In the genomic region with DNA sequence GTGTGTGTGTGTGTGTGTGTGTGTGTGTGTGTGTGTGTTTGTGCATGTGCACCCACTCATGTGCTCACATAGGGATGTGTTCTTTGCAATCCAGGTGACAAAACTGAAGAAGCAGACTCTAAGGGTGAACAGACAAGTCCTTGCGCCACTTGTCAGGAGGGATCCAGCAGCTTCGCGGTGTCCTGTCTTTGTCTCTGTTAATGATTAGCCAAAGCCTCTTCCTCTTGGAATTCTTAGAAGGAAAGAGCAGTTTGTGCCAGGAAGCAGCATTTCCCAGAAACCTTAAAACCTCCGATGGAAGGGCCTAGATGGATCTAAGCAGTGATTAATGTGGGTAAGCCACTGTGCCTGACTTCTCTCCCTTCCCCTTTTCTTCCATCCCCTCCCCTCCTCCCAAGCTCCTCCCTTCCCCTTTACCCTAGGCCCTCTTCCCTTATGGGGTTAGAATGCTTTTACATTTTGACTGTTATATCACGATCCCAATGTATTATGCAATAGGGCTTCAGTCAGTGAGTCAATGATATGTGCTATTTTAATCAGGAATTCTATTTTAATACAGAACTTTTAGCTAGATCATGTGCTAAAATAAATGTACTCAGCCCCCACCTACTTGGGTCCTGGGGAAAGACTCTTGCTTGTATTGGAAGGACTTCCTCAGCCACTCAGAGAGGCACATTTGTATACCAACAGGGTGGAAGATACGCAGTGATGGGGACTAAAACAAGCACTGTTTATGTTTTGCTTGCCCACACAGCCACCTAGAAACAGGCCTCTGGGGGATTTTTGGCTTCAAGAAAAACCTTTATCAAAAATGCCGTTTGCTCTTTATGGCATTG, we compare ENCODE assay signal across 11 mouse cellular contexts. TPM values are rescaled to one million over a fixed set of nuclear protein-coding genes. Genes with fewer than 3 reads are reported as not detected.
DNase-seq lines count a peak whose midpoint lies in the region; ATAC-seq and TF ChIP-seq lines count a peak whose summit lies in the region.
"Had no signal": no experiment of that assay in that cellular context is flagged by ENCODE, and none has a peak within 500 bp of the region (broad histone marks: within the 10 kb centered on the region; RNA-seq: fewer than 3 reads in every experiment).

No protein-coding gene starts in this region.

- DNase-seq in gastrocnemius, adult 2 months: no peak
- no peak for DNase-seq in gastrocnemius, postnatal 36 days
- no peak for DNase-seq in layer of hippocampus, adult 2 months (ENCODE audit: low spot score in 2 of 2)
- no peak for DNase-seq in layer of hippocampus, adult 9-11 months
- no peak for DNase-seq in stomach, postnatal 0 days (ENCODE audit: low spot score)
- DNase-seq in midbrain, embryonic 10.5 days (ENCODE audit: low spot score): no peak
- DNase-seq in retina, embryonic 14.5 days (ENCODE audit: low spot score): no peak
- DNase-seq: cerebellum, postnatal 36 days had no signal

- H3K27me3 ChIP-seq in heart, embryonic 16.5 days (ENCODE audit: control insufficient read depth, insufficient read depth, low read length): no peaks in the 10 kb centered on the region
- H3K27me3 ChIP-seq in stomach, postnatal 0 days (ENCODE audit: control insufficient read depth, insufficient read depth, low read length): no peaks in the 10 kb centered on the region
- no peaks in the 10 kb centered on the region for H3K27me3 ChIP-seq in midbrain, embryonic 10.5 days (ENCODE audit: low read depth, poor library complexity, severe bottlenecking)
- H3K27me3 ChIP-seq: liver, embryonic 12.5 days had no signal

- TF ChIP-seq EP300 in stomach, postnatal 0 days (optimal IDR thresholded peaks at IDR 0.05): no peak

- no peak overlapping the region for H3K4me3 ChIP-seq in gastrocnemius, adult 2 months
- no peak overlapping the region for H3K4me3 ChIP-seq in layer of hippocampus, adult 2 months
- no peak overlapping the region for H3K4me3 ChIP-seq in heart, embryonic 16.5 days (ENCODE audit: low read length)
- H3K4me3 ChIP-seq in stomach, postnatal 0 days (ENCODE audit: low read depth, low read length): no peak overlapping the region
- no peak overlapping the region for H3K4me3 ChIP-seq in midbrain, embryonic 10.5 days
- H3K4me3 ChIP-seq: liver, embryonic 12.5 days had no signal

- H3K4me2 ChIP-seq in heart, embryonic 16.5 days (ENCODE audit: low read depth, low read length): peak overlapping the region; percentile 25; the same call in 1 of the 2 replicates
- H3K4me2 ChIP-seq in stomach, postnatal 0 days (replicated peaks; ENCODE audit: low read depth): no peak overlapping the region
- H3K4me2 ChIP-seq: liver, embryonic 12.5 days had no signal

- no peaks in the 10 kb centered on the region for H3K9me3 ChIP-seq in heart, embryonic 16.5 days (replicated peaks; ENCODE audit: control insufficient read depth, low read length)
- no peaks in the 10 kb centered on the region for H3K9me3 ChIP-seq in stomach, postnatal 0 days (ENCODE audit: control insufficient read depth, low read length)
- no peaks in the 10 kb centered on the region for H3K9me3 ChIP-seq in midbrain, embryonic 10.5 days (replicated peaks)
- H3K9me3 ChIP-seq: G1E; liver, embryonic 12.5 days had no signal

- H3K9ac ChIP-seq in heart, embryonic 16.5 days (ENCODE audit: low read length): no peak overlapping the region
- no peak overlapping the region for H3K9ac ChIP-seq in stomach, postnatal 0 days (ENCODE audit: low read length)
- H3K9ac ChIP-seq: liver, embryonic 12.5 days had no signal

- intact Hi-C loops in gastrocnemius, adult 2 months (cut with DNase I): no loop called here
- intact Hi-C loops in gastrocnemius, postnatal 36 days (cut with DNase I): loop anchor here (5.0 kb wide), 1 partner anchor 160 kb away; no protein-coding TSS in a partner anchor

- H3K36me3 ChIP-seq in heart, embryonic 16.5 days (ENCODE audit: control insufficient read depth, insufficient read depth): no peaks in the 10 kb centered on the region
- no peaks in the 10 kb centered on the region for H3K36me3 ChIP-seq in stomach, postnatal 0 days (ENCODE audit: control insufficient read depth, insufficient read depth, low read length)
- H3K36me3 ChIP-seq in midbrain, embryonic 10.5 days: no peaks in the 10 kb centered on the region
- H3K36me3 ChIP-seq: G1E; liver, embryonic 12.5 days had no signal

- peaks cover 28% of the 10 kb centered on the region for H3K4me1 ChIP-seq in heart, embryonic 16.5 days (ENCODE audit: control insufficient read depth, insufficient read depth, low read length)
- H3K4me1 ChIP-seq in stomach, postnatal 0 days (replicated peaks; ENCODE audit: control insufficient read depth, insufficient read depth): peaks cover 6% of the 10 kb centered on the region
- H3K4me1 ChIP-seq in midbrain, embryonic 10.5 days: no peaks in the 10 kb centered on the region
- H3K4me1 ChIP-seq: liver, embryonic 12.5 days had no signal

- no peak for ATAC-seq in heart, embryonic 16.5 days (replicated peaks; ENCODE audit: extremely low read depth, insufficient read depth, low FRiP score)
- no peak; the same call in 1 of the 2 replicates for ATAC-seq in stomach, postnatal 0 days (ENCODE audit: low FRiP score, low TSS enrichment)
- ATAC-seq: liver, embryonic 12.5 days had no signal

- WGBS in heart, embryonic 16.5 days: 58% methylated on average over 7 of the region's 7 CpGs
- WGBS in stomach, postnatal 0 days: 39% methylated on average over 7 of the region's 7 CpGs
- WGBS in midbrain, embryonic 10.5 days: 80% methylated on average over 7 of the region's 7 CpGs

- H3K27ac ChIP-seq in gastrocnemius, adult 2 months: peak overlapping the region; percentile 57
- H3K27ac ChIP-seq in layer of hippocampus, adult 2 months: peak overlapping the region; percentile 59; the same call in 1 of the 2 replicates
- H3K27ac ChIP-seq in heart, embryonic 16.5 days (ENCODE audit: low read length): peak overlapping the region; percentile 89
- H3K27ac ChIP-seq in stomach, postnatal 0 days (replicated peaks): peak overlapping the region; percentile 35; the same call in 1 of the 2 replicates
- no peak overlapping the region for H3K27ac ChIP-seq in midbrain, embryonic 10.5 days (replicated peaks)
- H3K27ac ChIP-seq: liver, embryonic 12.5 days had no signal

- TF ChIP-seq CTCF in gastrocnemius, adult 2 months (IDR thresholded peaks at IDR 0.05): no peak
- no peak for TF ChIP-seq CTCF in layer of hippocampus, adult 2 months (conservative IDR thresholded peaks at IDR 0.05)
- TF ChIP-seq CTCF in stomach, postnatal 0 days (IDR thresholded peaks at IDR 0.05; ENCODE audit: low read depth): no peak

RNA-seq across cellular contexts. Expression of a gene that starts 33.5 kb away (rescaled TPM):
- under 1 TPM; 0.08 TPM for total RNA-seq in gastrocnemius, adult 2 months (2021)
- total RNA-seq in gastrocnemius, postnatal 36 days (2021): under 1 TPM; 0.12 to 0.13 TPM
- total RNA-seq in layer of hippocampus, adult 2 months (2021): under 1 TPM; 0.20 to 0.33 TPM
- 3.9 TPM in 2 replicates for polyA plus RNA-seq in heart, embryonic 16.5 days (2015; fragmentation: Nextera tagmentation; extraction: Ambion mirVana)
- polyA plus RNA-seq in stomach, postnatal 0 days (2015; fragmentation: Nextera tagmentation; extraction: Ambion mirVana): 5.8 and 6.1 TPM in 2 replicates
- 0.29 and 0.44 TPM in 2 replicates for polyA plus RNA-seq in midbrain, embryonic 10.5 days (2016; fragmentation: Nextera tagmentation; extraction: Ambion mirVana)
- polyA plus RNA-seq: G1E had no signal
